Mouse (Mus musculus) cortical plate, adult 2 months (tissue): ENCODE data around the gene Per3. TPM values are rescaled to one million over a fixed set of nuclear protein-coding genes. Genes with fewer than 3 reads are reported as not detected.

Experiments used
- H3K27ac ChIP-seq: fragments of 200-500 bp; 2 replicates; pipeline ENCODE4 v1.5.1; 2012; ENCODE audit warnings: low read length, control low read depth, inconsistent platforms; ENCODE audit not compliant: insufficient read depth
- H3K4me1 ChIP-seq: fragments of 200-500 bp; 2 replicates; pipeline ENCODE4 v1.6.1; 2011; ENCODE audit warnings: low read length; ENCODE audit not compliant: control insufficient read depth, insufficient read depth
- H3K4me3 ChIP-seq: fragments of 200-500 bp; 2 replicates; pipeline ENCODE4 v1.5.1; 2011; ENCODE audit warnings: mild to moderate bottlenecking, low read length, control low read depth; ENCODE audit not compliant: insufficient read depth
- CTCF ChIP-seq: fragments of 200-500 bp; IDR thresholded peaks from 2 replicates; pipeline ENCODE4 v1.5.1; 2011; ENCODE audit warnings: mild to moderate bottlenecking, control low read depth, low read length; ENCODE audit not compliant: insufficient read depth; ENCODE audit errors: extremely low read depth
- POLR2A ChIP-seq: fragments of 200-500 bp; IDR thresholded peaks from 2 replicates; pipeline ENCODE4 v1.6.1; 2011; ENCODE audit warnings: mild to moderate bottlenecking, low read length, control low read depth; ENCODE audit not compliant: insufficient read depth; ENCODE audit errors: extremely low read depth
- polyA plus RNA-seq: library from polyadenylated mRNA; depleted of rRNA; stranded (reverse); fragments of >200 nt; gene quantifications from 2 replicates; pipeline ENCODE4 v1.2.3, GENCODE M21; 2012; rRNA removed

Gene Per3
- polyA plus RNA-seq, 1 experiment, result 42.8 TPM

GRCm38 (mm10) chr4:150964635-150965554 lies 79.6 kb downstream of the Per3 start:
- TF ChIP-seq POLR2A (no peak), CTCF (peak; percentile 92)
- Histone ChIP-seq H3K4me3 (no peak overlapping the region), H3K27ac (no peak overlapping the region), H3K4me1 (no peaks in the 10 kb centered on the region)

- Histone ChIP-seq H3K4me3 (no peak overlapping the region), H3K27ac (no peak overlapping the region), H3K4me1 (no peaks in the 10 kb centered on the region)
- TF ChIP-seq CTCF (no peak), POLR2A (no peak)
These were observed 80.8 kb downstream of the Per3 start for GRCm38 (mm10) chr4:150963711-150964110.

GRCm38 (mm10) chr4:150962231-150962630 lies 82.2 kb downstream of the Per3 start:
- no peaks in the 10 kb centered on the region for H3K4me1 ChIP-seq
- no peak overlapping the region for H3K4me3 ChIP-seq
- no peak overlapping the region for H3K27ac ChIP-seq
- TF ChIP-seq CTCF, result no peak
- no peak for TF ChIP-seq POLR2A

- H3K4me1 ChIP-seq, result peaks cover 1% of the 10 kb centered on the region; the same call in 1 of the 2 replicates
- H3K27ac ChIP-seq, result no peak overlapping the region
- H3K4me3 ChIP-seq, result no peak overlapping the region
- TF ChIP-seq CTCF (no peak), POLR2A (no peak)
These were observed 85.9 kb downstream of the Per3 start for GRCm38 (mm10) chr4:150958536-150958935.

GRCm38 (mm10) chr4:150957106-150957458 lies 87.4 kb downstream of the Per3 start:
- no peak overlapping the region for H3K27ac ChIP-seq
- no peak overlapping the region for H3K4me3 ChIP-seq

GRCm38 (mm10) chr4:150956369-150957105 lies 87.9 kb downstream of the Per3 start:
- no peak for TF ChIP-seq POLR2A
- TF ChIP-seq CTCF, result no peak
- H3K27ac ChIP-seq, result no peak overlapping the region

More at GRCm38 (mm10) chr4:150957106-150957458, 87.4 kb downstream of the Per3 start:
- TF ChIP-seq CTCF (no peak), POLR2A (no peak)
- peaks cover 1% of the 10 kb centered on the region; the same call in 1 of the 2 replicates for H3K4me1 ChIP-seq

More at GRCm38 (mm10) chr4:150956369-150957105, 87.9 kb downstream of the Per3 start:
- Histone ChIP-seq H3K4me3 (no peak overlapping the region), H3K4me1 (peaks cover 1% of the 10 kb centered on the region; the same call in 1 of the 2 replicates)

Other genes with a start within 250 kb of the Per3 start
- 21.6 and 22.5 TPM in 2 replicates for gene Errfi1, start 190.7 kb downstream of the Per3 start, polyA plus RNA-seq
- 284 and 300 TPM in 2 replicates for gene Park7, start 130.2 kb downstream of the Per3 start, polyA plus RNA-seq
- gene Tnfrsf9, start 130.1 kb downstream of the Per3 start, polyA plus RNA-seq, result 0.71 and 0.74 TPM in 2 replicates
- gene Uts2, start 47.6 kb downstream of the Per3 start, polyA plus RNA-seq, result not detected in 2 replicates
- 52.2 and 54.8 TPM in 2 replicates for gene Vamp3, start 13.3 kb upstream of the Per3 start, polyA plus RNA-seq
- gene Gm13090, start 44.9 kb upstream of the Per3 start, polyA plus RNA-seq, result not detected in 2 replicates